Mouse (Mus musculus) A20 (cell line): ENCODE results near the gene Ccdc127.
A peak's percentile ranks its signal among the peaks of the same experiment; 100 is the strongest.

Source experiments
- DNase-seq: peaks from one replicate; pipeline ENCODE4 v3.0.0-alpha.2; 2011; ENCODE audit warnings: low read depth, low spot score

Gene Ccdc127

GRCm38 (mm10) chr13:74390371-74390990 lies 40.4 kb downstream of the Ccdc127 start, which contains the start of gene Zfp72:
TSS of gene Zfp72 (minus strand) at chr13:74390836.
- peak; percentile 71 for DNase-seq

- DNase-seq: no peak
These were observed 41.0 kb downstream of the Ccdc127 start for GRCm38 (mm10) chr13:74391156-74391555.

- no peak for DNase-seq
These were observed 49.3 kb downstream of the Ccdc127 start, which contains the start of gene Ftl1-ps1 for GRCm38 (mm10) chr13:74399298-74399839. TSS of gene Ftl1-ps1 (plus strand) at chr13:74399694.
